ENCODE assay signal across 19 mouse cellular contexts in the genomic region with DNA sequence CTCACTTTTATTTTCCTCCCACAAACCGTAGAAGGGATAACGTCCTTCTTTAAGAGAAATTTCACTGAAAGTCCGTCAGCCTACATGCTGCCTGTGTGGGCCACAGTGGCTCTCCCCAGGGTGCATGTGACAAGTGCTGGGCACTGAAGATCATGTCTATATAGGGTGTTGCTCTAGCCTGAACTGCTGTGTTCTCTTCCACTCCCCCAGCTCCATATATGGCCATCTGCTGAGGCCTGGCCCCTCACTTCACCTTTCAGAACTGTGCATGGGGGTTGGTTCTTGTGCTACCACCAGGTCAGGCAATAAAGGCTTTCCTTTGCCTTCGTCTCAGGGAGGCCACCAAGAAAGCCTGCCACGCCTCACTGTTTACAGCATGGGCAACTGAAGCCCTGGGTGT. TPM values are rescaled to one million over a fixed set of nuclear protein-coding genes. Genes with fewer than 3 reads are reported as not detected.
DNase-seq lines count a peak whose midpoint lies in the region; ATAC-seq and TF ChIP-seq lines count a peak whose summit lies in the region.
"Had no signal": no experiment of that assay in that cellular context is flagged by ENCODE, and none has a peak within 500 bp of the region (broad histone marks: within the 10 kb centered on the region; RNA-seq: fewer than 3 reads in every experiment).

No protein-coding gene starts in this region.

- no peak for DNase-seq in heart, postnatal 10 days
- peak; percentile 67 for DNase-seq in CD4-positive, CD25-positive, alpha-beta regulatory T cell, adult 2 months (ENCODE audit: low read depth, low spot score)
- DNase-seq in adipocyte (ENCODE audit: low spot score), result no peak
- no peak for DNase-seq in adrenal gland, postnatal 25 days
- DNase-seq: adrenal gland, adult 8-10 months; cerebellum, postnatal 14 days; gastrocnemius, adult 2 months; kidney, postnatal 4 days; layer of hippocampus, postnatal 36 days; lung, adult 18-20 months; spleen, adult 18-20 months had no signal

- H3K79me2 ChIP-seq in myocyte (ENCODE audit: control insufficient read depth, insufficient read depth), result no peaks in the 10 kb centered on the region

- H3K27me3 ChIP-seq in heart, embryonic 16.5 days (ENCODE audit: control insufficient read depth, insufficient read depth, low read length), result no peaks in the 10 kb centered on the region
- peaks cover 11% of the 10 kb centered on the region for H3K27me3 ChIP-seq in myocyte (ENCODE audit: control insufficient read depth, insufficient read depth, insufficient read length)
- H3K27me3 ChIP-seq: embryonic facial prominence, embryonic 13.5 days; forebrain, embryonic 12.5 days; limb, embryonic 12.5 days; Patski had no signal

- TF ChIP-seq POLR2A in myocyte (IDR thresholded peaks at IDR 0.05; ENCODE audit: insufficient read length, low read depth), result no peak

- 0 out of 2 replicates have a peak, but pooled peaks have one; percentile 78 for ATAC-seq in heart, embryonic 16.5 days (replicated peaks; ENCODE audit: extremely low read depth, insufficient read depth, low FRiP score)
- peak; percentile 43 for ATAC-seq in common myeloid progenitor, adult 5-6 weeks (replicated peaks; ENCODE audit: low read depth, poor library complexity, severe bottlenecking)
- ATAC-seq: hindbrain, postnatal 0 days; Patski had no signal

- WGBS in heart, embryonic 16.5 days, result 63% methylated on average over 5 of the region's 5 CpGs

- no peak overlapping the region for H3ac ChIP-seq in myocyte (ENCODE audit: control insufficient read depth, insufficient read length)

- H3K4me2 ChIP-seq in heart, embryonic 16.5 days (ENCODE audit: low read depth, low read length), result no peak overlapping the region
- H3K4me2 ChIP-seq in myocyte (ENCODE audit: low read depth), result no peak overlapping the region
- H3K4me2 ChIP-seq: embryonic facial prominence, embryonic 13.5 days; forebrain, embryonic 12.5 days; limb, embryonic 12.5 days had no signal

- peaks cover 8% of the 10 kb centered on the region for H3K4me1 ChIP-seq in heart, embryonic 16.5 days (ENCODE audit: control insufficient read depth, insufficient read depth, low read length)
- H3K4me1 ChIP-seq: embryonic facial prominence, embryonic 13.5 days; limb, embryonic 12.5 days had no signal

- H3K27ac ChIP-seq in heart, embryonic 16.5 days (ENCODE audit: low read length), result no peak overlapping the region
- H3K27ac ChIP-seq: embryonic facial prominence, embryonic 13.5 days; forebrain, embryonic 12.5 days; gastrocnemius, adult 2 months; hindbrain, postnatal 0 days; limb, embryonic 12.5 days had no signal

- H3K36me3 ChIP-seq in heart, embryonic 16.5 days (ENCODE audit: control insufficient read depth, insufficient read depth), result no peaks in the 10 kb centered on the region
- no peaks in the 10 kb centered on the region for H3K36me3 ChIP-seq in myocyte (ENCODE audit: control insufficient read depth, insufficient read depth)
- H3K36me3 ChIP-seq: embryonic facial prominence, embryonic 13.5 days; forebrain, embryonic 12.5 days; limb, embryonic 12.5 days had no signal

- no peak overlapping the region for H3K9ac ChIP-seq in heart, embryonic 16.5 days (ENCODE audit: low read length)
- H3K9ac ChIP-seq: embryonic facial prominence, embryonic 13.5 days; forebrain, embryonic 12.5 days; limb, embryonic 12.5 days had no signal

- intact Hi-C loops in heart, postnatal 10 days (cut with DNase I), result no loop called here

- no peak overlapping the region for H3K4me3 ChIP-seq in heart, embryonic 16.5 days (ENCODE audit: low read length)
- H3K4me3 ChIP-seq in myocyte, result no peak overlapping the region
- H3K4me3 ChIP-seq: embryonic facial prominence, embryonic 13.5 days; forebrain, embryonic 12.5 days; gastrocnemius, adult 2 months; limb, embryonic 12.5 days had no signal

- H3K9me3 ChIP-seq in heart, embryonic 16.5 days (replicated peaks; ENCODE audit: control insufficient read depth, low read length), result no peaks in the 10 kb centered on the region
- H3K9me3 ChIP-seq: embryonic facial prominence, embryonic 13.5 days; forebrain, embryonic 12.5 days; limb, embryonic 12.5 days had no signal

TF ChIP-seq in myocyte, 11 proteins besides CTCF, POLR2A, EP300 and RAD21:
- TF ChIP-seq SRF (IDR thresholded peaks at IDR 0.05; ENCODE audit: control insufficient read depth, insufficient read length, low read depth) (peak; percentile 55), E2F4 (IDR thresholded peaks at IDR 0.05; ENCODE audit: insufficient read depth) (no peak), CEBPB (IDR thresholded peaks at IDR 0.05; ENCODE audit: insufficient read depth, poor library complexity, severe bottlenecking) (no peak)

RNA-seq across cellular contexts. Expression of gene Rhoh, which starts 28.0 kb away (rescaled TPM):
- polyA plus RNA-seq in heart, embryonic 16.5 days (2015; fragmentation: Nextera tagmentation; extraction: Ambion mirVana), result 5.9 and 16.8 TPM in 2 replicates
- under 1 TPM; 0.86 to 0.92 TPM for total RNA-seq in heart, postnatal 10 days (2021)
- total RNA-seq in common myeloid progenitor, adult 5-6 weeks (2017), result 33.6 and 46.6 TPM in 2 replicates
- polyA plus RNA-seq in myocyte (2012; fragmentation: generic; extraction: Trizol), result 0.28 TPM
- 0.30 TPM in 1 of 2 replicates, not detected in the other for total RNA-seq in adrenal gland, postnatal 25 days (2021)

RNA-seq across cellular contexts. Expression of gene Chrna9, which starts 45.7 kb away (rescaled TPM):
- polyA plus RNA-seq in heart, embryonic 16.5 days (2015; fragmentation: Nextera tagmentation; extraction: Ambion mirVana), result 3.3 and 7.6 TPM in 2 replicates
- total RNA-seq in heart, postnatal 10 days (2021), result under 1 TPM in 1 of 2 experiments, not detected in 1; 0.55 TPM
- total RNA-seq in common myeloid progenitor, adult 5-6 weeks (2017), result not detected in 2 replicates
- not detected for polyA plus RNA-seq in myocyte (2012; fragmentation: generic; extraction: Trizol)
- total RNA-seq in adrenal gland, postnatal 25 days (2021), result not detected in 2 replicates
- total RNA-seq: adrenal gland, adult 8-10 months; hindbrain, postnatal 0 days; layer of hippocampus, postnatal 36 days had no signal
- polyA plus RNA-seq: embryonic facial prominence, embryonic 13.5 days; forebrain, embryonic 12.5 days; hindbrain, postnatal 0 days; Patski had no signal

Comparison
In these comparisons a context has a peak if more than half of its experiments do, and no peak if none do; other contexts are left out.
1. RNA of gene Rhoh, which starts 28.0 kb away (total RNA-seq): 33.6 to 46.6 TPM in common myeloid progenitor, adult 5-6 weeks; 0.86 to 0.92 TPM in heart, postnatal 10 days and 0.30 TPM in adrenal gland, postnatal 25 days; every median in the first group is over 10 times any median in the second.